Mouse (Mus musculus) heart, embryonic 14.5 days (tissue): ENCODE results near the gene Cggbp1. TPM values are rescaled to one million over a fixed set of nuclear protein-coding genes. Genes with fewer than 3 reads are reported as not detected.

Experiments
- ATAC-seq: fragments of 200-750 bp; cut with Nextera tagmentation; 2 replicates; pipeline ENCODE4 v1.8.0; 2017; ENCODE audit warnings: low read depth, moderate TSS enrichment; ENCODE audit not compliant: insufficient number of reproducible peaks, insufficient read depth, low FRiP score
- H3K27ac ChIP-seq, 2 experiments: fragments of 200-500 bp in 1 of 2; fragments of 300-500 bp in 1 of 2; sonication (generic) in 1 of 2; replicated peaks in 1 of 2; 2 replicates each; pipeline ENCODE4 v1.5.1; 2012 to 2014; ENCODE audit warnings: low read depth in 2 of 2, low read length in 2 of 2, control low read depth in 1 of 2, mild to moderate bottlenecking in 1 of 2, mixed read lengths in 1 of 2; ENCODE audit not compliant: control insufficient read depth in 1 of 2, insufficient read depth in 1 of 2
- H3K27me3 ChIP-seq: fragments of 300-500 bp; sonication (generic); 2 replicates; pipeline ENCODE4 v1.6.1; 2014; ENCODE audit warnings: mild to moderate bottlenecking, low read length, control low read depth; ENCODE audit not compliant: control insufficient read depth, insufficient read depth
- H3K36me3 ChIP-seq: fragments of 300-500 bp; sonication (generic); 2 replicates; pipeline ENCODE4 v1.6.1; 2014; ENCODE audit warnings: mild to moderate bottlenecking, control low read depth, low read length, mixed read lengths; ENCODE audit not compliant: control insufficient read depth, insufficient read depth
- H3K4me1 ChIP-seq, 2 experiments: fragments of 200-500 bp in 1 of 2; fragments of 300-500 bp in 1 of 2; sonication (generic) in 1 of 2; 2 replicates each; pipeline ENCODE4 v1.6.1; 2012 to 2014; ENCODE audit warnings: low read length in 2 of 2, control low read depth in 1 of 2, mixed read lengths in 1 of 2; ENCODE audit not compliant: control insufficient read depth in 2 of 2, insufficient read depth in 2 of 2
- H3K4me2 ChIP-seq: fragments of 300-500 bp; sonication (generic); 2 replicates; pipeline ENCODE4 v1.6.1; 2014; ENCODE audit warnings: mild to moderate bottlenecking, low read length
- H3K4me3 ChIP-seq, 2 experiments: fragments of 200-500 bp in 1 of 2; fragments of 300-500 bp in 1 of 2; sonication (generic) in 1 of 2; 2 replicates each; pipeline ENCODE4 v1.5.1; 2012 to 2014; ENCODE audit warnings: low read length in 2 of 2, mild to moderate bottlenecking in 2 of 2, control low read depth in 1 of 2, low read depth in 1 of 2, moderate library complexity in 1 of 2; ENCODE audit not compliant: control insufficient read depth in 1 of 2, insufficient read depth in 1 of 2
- H3K9ac ChIP-seq: fragments of 300-500 bp; sonication (generic); 2 replicates; pipeline ENCODE4 v1.6.1; 2014; ENCODE audit warnings: mild to moderate bottlenecking, low read length
- H3K9me3 ChIP-seq: fragments of 300-500 bp; sonication (generic); 2 replicates; pipeline ENCODE4 v1.6.1; 2016; ENCODE audit warnings: low read length, control low read depth; ENCODE audit not compliant: control insufficient read depth
- WGBS: fragments of 180-500 bp; shearing (Covaris S2); extraction: QIAGEN DNeasy Blood & Tissue Kit; methylation state at CpG from one replicate; pipeline ENCODE4 v1.1.7; 2014; 5-methylcytosine and 5-hydroxymethylcytosine counted together
- polyA plus RNA-seq: library from polyadenylated mRNA; unstranded; fragments of >200 nt; fragmentation: Nextera tagmentation; extraction: Ambion mirVana; gene quantifications from 2 replicates; pipeline ENCODE4 v1.2.1, GENCODE M21; 2014

The Cggbp1 gene
- polyA plus RNA-seq, 1 experiment from 2014 or later, result 65.2 TPM

DNA sequence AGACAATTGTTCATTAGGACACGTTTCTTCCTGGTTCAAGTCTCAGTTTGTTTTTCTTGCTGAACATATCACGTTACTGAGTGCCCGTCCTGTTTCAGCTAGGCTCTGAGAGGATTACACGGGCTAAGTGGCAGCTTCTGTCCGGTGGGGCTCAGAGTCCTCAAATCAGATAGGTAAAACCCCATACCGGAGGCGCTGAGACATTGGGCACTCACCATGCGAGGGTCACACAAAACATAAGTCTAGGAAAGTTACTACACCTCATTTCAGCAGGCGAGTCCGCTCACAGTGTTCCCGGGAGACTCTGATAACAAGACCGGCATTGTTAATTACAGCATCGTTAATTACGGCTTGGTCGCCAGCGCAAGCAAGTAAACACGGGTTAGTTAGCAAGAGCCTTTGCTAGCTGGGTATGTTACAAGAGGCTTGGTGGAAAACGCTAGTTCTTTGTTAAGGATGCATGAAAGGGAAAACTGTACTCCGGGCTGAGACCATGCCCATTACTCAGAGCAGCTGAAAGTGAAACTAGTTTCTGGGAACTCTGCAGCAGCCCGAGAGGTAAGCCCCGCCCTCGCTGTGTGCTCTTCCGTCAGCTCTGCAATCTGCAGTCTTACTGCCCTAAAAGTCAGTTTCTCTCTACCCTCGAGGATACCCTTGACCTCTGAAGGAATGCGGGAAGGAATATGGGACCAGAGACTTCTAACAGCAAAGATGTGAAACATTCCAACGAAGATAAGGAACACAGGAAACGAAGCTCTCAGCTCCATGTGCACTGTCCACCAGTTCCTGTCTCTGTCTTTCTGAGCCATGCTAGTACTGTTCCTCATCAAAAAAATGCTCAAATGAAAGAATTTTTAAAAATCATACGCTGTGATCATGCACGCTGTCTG lies 21.9 kb downstream of the Cggbp1 start:
- ATAC-seq, result peak; percentile 90
- no peaks in the 10 kb centered on the region for H3K9me3 ChIP-seq
- WGBS, result 3% methylated on average over 29 of the region's 29 CpGs
- H3K36me3 ChIP-seq, result no peaks in the 10 kb centered on the region
- no peaks in the 10 kb centered on the region for H3K4me1 ChIP-seq
- peak overlapping the region; percentile 61 to 96 for H3K4me3 ChIP-seq
- peak overlapping the region; percentile 90 to 94 for H3K27ac ChIP-seq
- H3K4me2 ChIP-seq, result peak overlapping the region; percentile 71
- H3K9ac ChIP-seq, result peak overlapping the region; percentile 72
- no peaks in the 10 kb centered on the region for H3K27me3 ChIP-seq

DNA sequence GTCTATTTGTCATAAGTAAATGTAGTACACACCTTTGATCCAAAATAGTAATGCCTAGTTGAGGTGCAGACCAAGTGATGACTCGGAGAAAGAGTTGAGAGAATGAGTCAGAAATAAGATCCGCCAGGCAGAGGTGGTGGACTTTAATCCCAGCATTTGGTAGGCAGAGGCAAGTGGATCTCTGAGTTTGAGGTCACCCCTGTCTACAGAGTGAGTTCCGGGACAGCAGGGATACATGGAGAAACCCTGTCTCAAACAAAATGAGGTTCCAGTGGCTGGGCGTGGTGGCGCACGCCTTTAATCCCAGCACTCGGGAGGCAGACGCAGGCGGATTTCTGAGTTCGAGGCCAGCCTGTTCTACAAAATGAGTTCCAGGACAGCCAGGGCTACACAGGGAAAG lies 23.6 kb downstream of the Cggbp1 start:
- Histone ChIP-seq H3K36me3 (no peaks in the 10 kb centered on the region), H3K4me2 (no peak overlapping the region), H3K4me1 (no peaks in the 10 kb centered on the region), H3K4me3 (no peak overlapping the region), H3K9ac (no peak overlapping the region), H3K27me3 (no peaks in the 10 kb centered on the region), H3K9me3 (no peaks in the 10 kb centered on the region), H3K27ac (no peak overlapping the region)
- no peak for ATAC-seq
- WGBS, result 93% methylated on average over 10 of the region's 10 CpGs

- 87% methylated on average over 1 of the region's 1 CpGs for WGBS
- no peak overlapping the region for H3K4me3 ChIP-seq
- no peak for ATAC-seq
- H3K4me2 ChIP-seq, result no peak overlapping the region
- H3K27ac ChIP-seq, result no peak overlapping the region
- no peaks in the 10 kb centered on the region for H3K27me3 ChIP-seq
- H3K9me3 ChIP-seq, result no peaks in the 10 kb centered on the region
- no peaks in the 10 kb centered on the region for H3K4me1 ChIP-seq
- no peaks in the 10 kb centered on the region for H3K36me3 ChIP-seq
- no peak overlapping the region for H3K9ac ChIP-seq
Measured at GRCm38 (mm10) chr16:64875822-64876221, 24.0 kb downstream of the Cggbp1 start.

GRCm38 (mm10) chr16:64876631-64877265 lies 25.0 kb downstream of the Cggbp1 start:
- Histone ChIP-seq H3K4me3 (no peak overlapping the region), H3K27ac (no peak overlapping the region), H3K9me3 (no peaks in the 10 kb centered on the region), H3K4me2 (no peak overlapping the region), H3K4me1 (no peaks in the 10 kb centered on the region), H3K9ac (no peak overlapping the region), H3K36me3 (no peaks in the 10 kb centered on the region), H3K27me3 (no peaks in the 10 kb centered on the region)
- 76% methylated on average over 4 of the region's 4 CpGs for WGBS
- ATAC-seq, result no peak

GRCm38 (mm10) chr16:64877314-64877713 lies 25.5 kb downstream of the Cggbp1 start:
- Histone ChIP-seq H3K27ac (no peak overlapping the region), H3K36me3 (no peaks in the 10 kb centered on the region), H3K27me3 (no peaks in the 10 kb centered on the region), H3K4me2 (no peak overlapping the region), H3K9ac (no peak overlapping the region), H3K9me3 (no peaks in the 10 kb centered on the region), H3K4me3 (no peak overlapping the region), H3K4me1 (no peaks in the 10 kb centered on the region)
- ATAC-seq, result no peak
- 84% methylated on average over 3 of the region's 3 CpGs for WGBS

GRCm38 (mm10) chr16:64878611-64879132 lies 26.9 kb downstream of the Cggbp1 start:
- H3K27me3 ChIP-seq, result no peaks in the 10 kb centered on the region
- no peak overlapping the region for H3K27ac ChIP-seq
- no peak for ATAC-seq
- no peak overlapping the region for H3K9ac ChIP-seq
- H3K4me2 ChIP-seq, result no peak overlapping the region
- peaks cover 0 to under 1% of the 10 kb centered on the region in 2 experiments; a peak in 1 of 4 replicates for H3K4me1 ChIP-seq
- H3K4me3 ChIP-seq, result no peak overlapping the region
- H3K9me3 ChIP-seq, result no peaks in the 10 kb centered on the region
- WGBS, result 83% methylated on average over 3 of the region's 3 CpGs
- H3K36me3 ChIP-seq, result no peaks in the 10 kb centered on the region

GRCm38 (mm10) chr16:64879735-64880134 lies 27.9 kb downstream of the Cggbp1 start:
- no peaks in the 10 kb centered on the region for H3K36me3 ChIP-seq
- H3K4me3 ChIP-seq, result no peak overlapping the region
- H3K27me3 ChIP-seq, result no peaks in the 10 kb centered on the region
- WGBS, result 71% methylated on average over 5 of the region's 5 CpGs
- H3K27ac ChIP-seq, result no peak overlapping the region
- H3K9me3 ChIP-seq, result no peaks in the 10 kb centered on the region
- ATAC-seq, result no peak
- no peak overlapping the region for H3K4me2 ChIP-seq
- peaks cover 2 to 10% of the 10 kb centered on the region in 2 experiments for H3K4me1 ChIP-seq
- H3K9ac ChIP-seq, result no peak overlapping the region
